8 mouse cellular contexts compared by ENCODE assay signal in genomic region chr11:81374841-81375240, GRCm38 (mm10).
DNase-seq lines count a peak whose midpoint lies in the region; ATAC-seq and TF ChIP-seq lines count a peak whose summit lies in the region.

No protein-coding gene starts in this region.

- ATAC-seq in intestine, embryonic 14.5 days (replicated peaks; ENCODE audit: low FRiP score, low TSS enrichment, low read depth) = no peak
- ATAC-seq in intestine, embryonic 15.5 days = no peak
- no peak for ATAC-seq in activated CD4-positive, CD25-positive, alpha-beta regulatory T cell, adult 4 months

- H3K27ac ChIP-seq in intestine, embryonic 14.5 days (ENCODE audit: low read depth) = no peak overlapping the region
- no peak overlapping the region for H3K27ac ChIP-seq in intestine, embryonic 15.5 days
- H3K27ac ChIP-seq in left cerebral cortex, adult 2 months = no peak overlapping the region

- H3K36me3 ChIP-seq in intestine, embryonic 14.5 days (ENCODE audit: control insufficient read depth, insufficient read depth, low read length) = no peaks in the 10 kb centered on the region
- no peaks in the 10 kb centered on the region for H3K36me3 ChIP-seq in intestine, embryonic 15.5 days

- no peaks in the 10 kb centered on the region for H3K27me3 ChIP-seq in intestine, embryonic 14.5 days (replicated peaks; ENCODE audit: control insufficient read depth, insufficient read depth, low read length)
- no peaks in the 10 kb centered on the region for H3K27me3 ChIP-seq in intestine, embryonic 15.5 days (replicated peaks)

- intact Hi-C loops in gastrocnemius, postnatal 14 days (cut with DNase I; ENCODE audit: low total_unique reads) = no loop called here
- intact Hi-C loops in left cerebral cortex, adult 2 months (cut with DNase I) = loop anchor here (1.0 to 10.0 kb wide), 7 partner anchors 88 to 540 kb away; no protein-coding TSS in a partner anchor

- no peaks in the 10 kb centered on the region for H3K9me3 ChIP-seq in intestine, embryonic 14.5 days (ENCODE audit: control insufficient read depth, low read length)
- H3K9me3 ChIP-seq in intestine, embryonic 15.5 days = no peaks in the 10 kb centered on the region

- H3K4me2 ChIP-seq in intestine, embryonic 14.5 days (ENCODE audit: low read length) = no peak overlapping the region
- no peak overlapping the region for H3K4me2 ChIP-seq in intestine, embryonic 15.5 days (replicated peaks)

- H3K4me3 ChIP-seq in intestine, embryonic 14.5 days (ENCODE audit: low read depth, low read length) = no peak overlapping the region
- H3K4me3 ChIP-seq in intestine, embryonic 15.5 days (replicated peaks) = no peak overlapping the region
- no peak overlapping the region for H3K4me3 ChIP-seq in left cerebral cortex, adult 2 months

- peak; percentile 77 for DNase-seq in intestine, embryonic 14.5 days (ENCODE audit: low spot score)
- peak; percentile 1 for DNase-seq in MEL-GATA-1-ER (ENCODE audit: extremely low read depth, low read depth)
- DNase-seq in cerebellum, adult 11 months = peak; percentile 42
- DNase-seq in gastrocnemius, postnatal 14 days = peak; percentile 15
- peak; percentile 57 to 71 for DNase-seq in left cerebral cortex, adult 2 months (ENCODE audit: extremely low spot score in 1 of 2, low spot score in 2 of 2)
- DNase-seq in ovary, postnatal 36 days (ENCODE audit: low spot score) = peak; percentile 12

- no peak overlapping the region for H3K9ac ChIP-seq in intestine, embryonic 14.5 days (ENCODE audit: low read length)
- no peak overlapping the region for H3K9ac ChIP-seq in intestine, embryonic 15.5 days

- TF ChIP-seq CTCF in left cerebral cortex, adult 2 months (IDR thresholded peaks at IDR 0.05) = peak; percentile 84

- no peaks in the 10 kb centered on the region for H3K4me1 ChIP-seq in intestine, embryonic 14.5 days (replicated peaks; ENCODE audit: control insufficient read depth, insufficient read depth, low read length)
- H3K4me1 ChIP-seq in intestine, embryonic 15.5 days (replicated peaks) = no peaks in the 10 kb centered on the region

Comparison
In these comparisons a context has a peak if more than half of its experiments do, and no peak if none do; other contexts are left out.
1. DNase-seq: peak in every context shown above with its lines; median percentile 77 in intestine, embryonic 14.5 days; 64 in left cerebral cortex, adult 2 months; 42 in cerebellum, adult 11 months; 15 in gastrocnemius, postnatal 14 days; 12 in ovary, postnatal 36 days; 1 in MEL-GATA-1-ER.